Mouse (Mus musculus): Measurements from ENCODE around the gene Slc35e1.

DNA sequence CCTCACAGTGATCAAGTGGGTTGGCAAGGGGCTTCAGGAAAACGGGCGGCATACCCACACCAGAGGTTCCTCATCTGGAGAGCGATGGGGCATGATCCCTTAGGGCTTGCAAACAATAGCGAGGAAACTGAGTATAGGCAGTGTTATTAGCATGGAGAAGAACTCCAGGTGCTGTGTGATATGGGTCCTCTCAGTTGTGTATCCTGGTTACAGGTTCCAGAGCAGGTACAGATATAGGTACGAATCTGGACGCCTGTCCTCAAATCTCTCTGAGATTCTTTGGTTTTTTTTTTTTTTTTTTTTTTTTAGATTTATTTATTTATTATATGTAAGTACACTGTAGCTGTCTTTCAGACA is 48.4 kb downstream of the Slc35e1 start:
- TF ChIP-seq CTCF (IDR thresholded peaks at IDR 0.05; ENCODE audit: low read depth, low read length) = no peak
- no peak for TF ChIP-seq POLR2A (IDR thresholded peaks at IDR 0.05; ENCODE audit: insufficient read depth, low read length)
- no peak for TF ChIP-seq EP300 (IDR thresholded peaks at IDR 0.05; ENCODE audit: insufficient read depth, low read depth, low read length)
